Mouse (Mus musculus): ENCODE measurements around the gene Ccdc84. TPM values are rescaled to one million over a fixed set of nuclear protein-coding genes. Genes with fewer than 3 reads are reported as not detected.

Gene Ccdc84
- total RNA-seq (2014; fragmentation: Nextera tagmentation): 32.2 and 34.4 TPM in 2 replicates
- total RNA-seq (2017): 23.7 and 25.1 TPM in 2 replicates
- 10.2 and 10.4 TPM in 2 replicates for polyA plus RNA-seq (2012)

- Histone ChIP-seq H3K27me3 (ENCODE audit: insufficient read depth, low read length) (peaks cover under 1% of the 10 kb centered on the region; the same call in 1 of the 2 replicates), H3K9me3 (replicated peaks) (peaks cover 3% of the 10 kb centered on the region; the same call in 1 of the 2 replicates), H3K36me3 (replicated peaks) (peaks cover 26% of the 10 kb centered on the region), H3K4me3 (ENCODE audit: low read depth, low read length) (peak within 1 kb of the TSS; percentile 99), H3K4me1 (ENCODE audit: insufficient read depth, low read depth, low read length) (peaks cover 42% of the 10 kb centered on the region)
- TF ChIP-seq POLR2AphosphoS5 (IDR thresholded peaks at IDR 0.05; ENCODE audit: insufficient replicate concordance, low read depth, low read length): no peak
- TF ChIP-seq TAL1 (conservative IDR thresholded peaks at IDR 0.05; ENCODE audit: low read depth, low read length): no peak
- no peak for TF ChIP-seq GATA2 (IDR thresholded peaks at IDR 0.05; ENCODE audit: borderline replicate concordance, low read depth, low read length)
- no peak for TF ChIP-seq CTCF (IDR thresholded peaks at IDR 0.05; ENCODE audit: low read depth, low read length)
- ATAC-seq (ENCODE audit: extremely low read depth, insufficient number of reproducible peaks, low FRiP score, poor library complexity, severe bottlenecking) (no peak), DNase-seq (ENCODE audit: low spot score) (no peak)
These were observed at the start of gene Ccdc84 for GRCm38 (mm10) chr9:44418519-44419385. Gene Ccdc84, minus strand, starts transcription at chr9:44418569.

GRCm38 (mm10) chr9:44461950-44462349 is 43.6 kb upstream of the Ccdc84 start:
- H3K27me3 ChIP-seq (ENCODE audit: insufficient read depth, low read length): peaks cover 35% of the 10 kb centered on the region
- DNase-seq (ENCODE audit: low spot score) (no peak), ATAC-seq (ENCODE audit: extremely low read depth, insufficient number of reproducible peaks, low FRiP score, poor library complexity, severe bottlenecking) (no peak)
- no peaks in the 10 kb centered on the region for H3K36me3 ChIP-seq (replicated peaks)
- H3K9me3 ChIP-seq (replicated peaks): no peaks in the 10 kb centered on the region
- no peaks in the 10 kb centered on the region for H3K4me1 ChIP-seq (ENCODE audit: insufficient read depth, low read depth, low read length)
- TF ChIP-seq TAL1 (conservative IDR thresholded peaks at IDR 0.05; ENCODE audit: low read depth, low read length) (no peak), CTCF (IDR thresholded peaks at IDR 0.05; ENCODE audit: low read depth, low read length) (no peak), GATA2 (IDR thresholded peaks at IDR 0.05; ENCODE audit: borderline replicate concordance, low read depth, low read length) (no peak), GATA1 (IDR thresholded peaks at IDR 0.05; ENCODE audit: borderline replicate concordance, low read length) (no peak), POLR2AphosphoS5 (IDR thresholded peaks at IDR 0.05; ENCODE audit: insufficient replicate concordance, low read depth, low read length) (no peak)
- H3K4me3 ChIP-seq (ENCODE audit: low read depth, low read length): no peak overlapping the region

- Histone ChIP-seq H3K36me3 (replicated peaks) (no peaks in the 10 kb centered on the region), H3K9me3 (replicated peaks) (no peaks in the 10 kb centered on the region), H3K4me1 (ENCODE audit: insufficient read depth, low read depth, low read length) (no peaks in the 10 kb centered on the region), H3K4me3 (ENCODE audit: low read depth, low read length) (no peak overlapping the region), H3K27me3 (ENCODE audit: insufficient read depth, low read length) (peaks cover 54% of the 10 kb centered on the region)
- DNase-seq (ENCODE audit: low spot score): no peak
- TF ChIP-seq TAL1 (conservative IDR thresholded peaks at IDR 0.05; ENCODE audit: low read depth, low read length) (no peak), GATA1 (IDR thresholded peaks at IDR 0.05; ENCODE audit: borderline replicate concordance, low read length) (no peak), CTCF (IDR thresholded peaks at IDR 0.05; ENCODE audit: low read depth, low read length) (no peak), GATA2 (IDR thresholded peaks at IDR 0.05; ENCODE audit: borderline replicate concordance, low read depth, low read length) (no peak), POLR2AphosphoS5 (IDR thresholded peaks at IDR 0.05; ENCODE audit: insufficient replicate concordance, low read depth, low read length) (no peak)
- ATAC-seq (ENCODE audit: extremely low read depth, insufficient number of reproducible peaks, low FRiP score, poor library complexity, severe bottlenecking): no peak
These were observed 38.8 kb upstream of the Ccdc84 start for GRCm38 (mm10) chr9:44457035-44457742.

- TF ChIP-seq CTCF (IDR thresholded peaks at IDR 0.05; ENCODE audit: low read depth, low read length) (no peak), GATA2 (IDR thresholded peaks at IDR 0.05; ENCODE audit: borderline replicate concordance, low read depth, low read length) (no peak), POLR2AphosphoS5 (IDR thresholded peaks at IDR 0.05; ENCODE audit: insufficient replicate concordance, low read depth, low read length) (no peak), GATA1 (IDR thresholded peaks at IDR 0.05; ENCODE audit: borderline replicate concordance, low read length) (no peak), TAL1 (conservative IDR thresholded peaks at IDR 0.05; ENCODE audit: low read depth, low read length) (no peak)
- no peak within 1 kb of the TSS for H3K4me3 ChIP-seq (ENCODE audit: low read depth, low read length)
- peaks cover 44% of the 10 kb centered on the region for H3K27me3 ChIP-seq (ENCODE audit: insufficient read depth, low read length)
These were observed 36.5 kb upstream of the Ccdc84 start, which contains the start of gene Upk2 for GRCm38 (mm10) chr9:44454891-44455220. Gene Upk2, minus strand, starts transcription at chr9:44454976.

GRCm38 (mm10) chr9:44454132-44454890 is 35.9 kb upstream of the Ccdc84 start:
- DNase-seq (ENCODE audit: low spot score) (peak; percentile 60), ATAC-seq (ENCODE audit: extremely low read depth, insufficient number of reproducible peaks, low FRiP score, poor library complexity, severe bottlenecking) (no peak; the same call in 1 of the 2 replicates)
- Histone ChIP-seq H3K9me3 (replicated peaks) (no peaks in the 10 kb centered on the region), H3K36me3 (replicated peaks) (no peaks in the 10 kb centered on the region), H3K4me1 (ENCODE audit: insufficient read depth, low read depth, low read length) (no peaks in the 10 kb centered on the region), H3K4me3 (ENCODE audit: low read depth, low read length) (no peak overlapping the region), H3K27me3 (ENCODE audit: insufficient read depth, low read length) (peaks cover 40% of the 10 kb centered on the region)
- TF ChIP-seq CTCF (IDR thresholded peaks at IDR 0.05; ENCODE audit: low read depth, low read length) (peak; percentile 44; the same call in 1 of the 2 replicates), TAL1 (conservative IDR thresholded peaks at IDR 0.05; ENCODE audit: low read depth, low read length) (no peak), GATA1 (IDR thresholded peaks at IDR 0.05; ENCODE audit: borderline replicate concordance, low read length) (no peak)

More at GRCm38 (mm10) chr9:44454891-44455220, 36.5 kb upstream of the Ccdc84 start, which contains the start of gene Upk2:
- no peak for ATAC-seq (ENCODE audit: extremely low read depth, insufficient number of reproducible peaks, low FRiP score, poor library complexity, severe bottlenecking)
- no peak for DNase-seq (ENCODE audit: low spot score)
- Histone ChIP-seq H3K4me1 (ENCODE audit: insufficient read depth, low read depth, low read length) (no peaks in the 10 kb centered on the region), H3K9me3 (replicated peaks) (no peaks in the 10 kb centered on the region), H3K36me3 (replicated peaks) (no peaks in the 10 kb centered on the region)

Measured in G1E (cell line).